In the genomic region with DNA sequence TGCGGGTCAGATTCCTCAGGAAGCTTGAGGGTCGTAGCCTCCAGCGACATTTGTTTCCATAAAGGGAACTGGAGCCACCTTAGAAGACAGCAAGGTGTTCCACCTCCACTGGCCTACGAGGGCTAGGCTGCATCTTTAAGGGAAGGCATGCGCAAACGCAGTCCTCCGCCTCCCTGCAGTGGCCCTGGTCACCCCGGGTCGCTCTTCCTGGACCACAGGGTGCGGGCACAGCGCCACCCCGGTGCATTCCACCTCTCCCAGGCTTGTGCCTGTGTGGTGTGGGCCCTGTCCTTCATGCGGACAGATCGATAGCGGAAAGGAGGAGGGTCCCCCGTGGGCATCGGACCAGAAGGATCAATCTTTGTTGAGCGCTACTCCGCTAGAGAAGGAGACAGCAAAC, we compare ENCODE assay signal across 10 mouse cellular contexts. TPM values are rescaled to one million over a fixed set of nuclear protein-coding genes. Genes with fewer than 3 reads are reported as not detected.
DNase-seq lines count a peak whose midpoint lies in the region; ATAC-seq and TF ChIP-seq lines count a peak whose summit lies in the region.
"Had no signal": no experiment of that assay in that cellular context is flagged by ENCODE, and none has a peak within 500 bp of the region (broad histone marks: within the 10 kb centered on the region; RNA-seq: fewer than 3 reads in every experiment).

No protein-coding gene starts in this region.

- no peak overlapping the region for H3K27ac ChIP-seq in heart, embryonic 13.5 days (replicated peaks)
- H3K27ac ChIP-seq in embryonic facial prominence, embryonic 11.5 days (replicated peaks; ENCODE audit: low read depth, low read length) = no peak overlapping the region
- H3K27ac ChIP-seq in hindbrain, postnatal 0 days = no peak overlapping the region
- H3K27ac ChIP-seq in gastrocnemius, adult 2 months = no peak overlapping the region

- H3K27me3 ChIP-seq in heart, embryonic 13.5 days (replicated peaks) = 0 out of 2 replicates have a peak, but pooled peaks cover 5% of the 10 kb centered on the region
- no peaks in the 10 kb centered on the region for H3K27me3 ChIP-seq in embryonic facial prominence, embryonic 11.5 days (ENCODE audit: control insufficient read depth, insufficient read depth, low read length)
- no peaks in the 10 kb centered on the region for H3K27me3 ChIP-seq in hindbrain, postnatal 0 days (ENCODE audit: insufficient read depth, low read length)

- H3K36me3 ChIP-seq in heart, embryonic 13.5 days = no peaks in the 10 kb centered on the region
- H3K36me3 ChIP-seq in embryonic facial prominence, embryonic 11.5 days (replicated peaks; ENCODE audit: control insufficient read depth, insufficient read depth, low read depth, low read length) = no peaks in the 10 kb centered on the region
- no peaks in the 10 kb centered on the region for H3K36me3 ChIP-seq in hindbrain, postnatal 0 days (ENCODE audit: insufficient read depth, low read length)

- DNase-seq in heart, postnatal 36 days = no peak
- DNase-seq in embryonic facial prominence, embryonic 11.5 days (ENCODE audit: low spot score) = no peak
- DNase-seq in hindbrain, postnatal 0 days (ENCODE audit: low spot score) = no peak
- DNase-seq in neural tube, embryonic 10.5 days (ENCODE audit: extremely low spot score, low spot score) = peak; percentile 19
- DNase-seq in gastrocnemius, adult 2 months = no peak
- no peak for DNase-seq in layer of hippocampus, postnatal 14 days (ENCODE audit: low spot score in 2 of 2)
- no peak for DNase-seq in layer of hippocampus, adult 11-12 months (ENCODE audit: low spot score)
- DNase-seq: right cerebral cortex, adult 18-20 months had no signal

- ATAC-seq in heart, embryonic 13.5 days (ENCODE audit: extremely low read depth, insufficient number of reproducible peaks, low FRiP score, low TSS enrichment) = no peak
- ATAC-seq in embryonic facial prominence, embryonic 11.5 days (replicated peaks; ENCODE audit: insufficient number of reproducible peaks, low FRiP score, low TSS enrichment, low read depth) = 0 out of 2 replicates have a peak, but pooled peaks have one; percentile 56
- ATAC-seq in hindbrain, postnatal 0 days = 0 out of 2 replicates have a peak, but pooled peaks have one; percentile 38

- peak overlapping the region; percentile 45 for H3K4me3 ChIP-seq in heart, embryonic 13.5 days
- peak overlapping the region; percentile 23; the same call in 1 of the 2 replicates for H3K4me3 ChIP-seq in embryonic facial prominence, embryonic 11.5 days (ENCODE audit: low read depth, low read length)
- peak overlapping the region; percentile 26 for H3K4me3 ChIP-seq in hindbrain, postnatal 0 days (ENCODE audit: low read length)
- no peak overlapping the region for H3K4me3 ChIP-seq in gastrocnemius, adult 2 months

- no peaks in the 10 kb centered on the region for H3K9me3 ChIP-seq in heart, embryonic 13.5 days
- no peaks in the 10 kb centered on the region for H3K9me3 ChIP-seq in embryonic facial prominence, embryonic 11.5 days (replicated peaks; ENCODE audit: control insufficient read depth, low read length)
- no peaks in the 10 kb centered on the region for H3K9me3 ChIP-seq in hindbrain, postnatal 0 days (ENCODE audit: low read length)

- H3K4me2 ChIP-seq in heart, embryonic 13.5 days = peak overlapping the region; percentile 66
- peak overlapping the region; percentile 29; the same call in 1 of the 2 replicates for H3K4me2 ChIP-seq in embryonic facial prominence, embryonic 11.5 days (ENCODE audit: low read depth, low read length)
- H3K4me2 ChIP-seq in hindbrain, postnatal 0 days (ENCODE audit: low read depth, low read length) = peak overlapping the region; percentile 49

- H3K4me1 ChIP-seq in heart, embryonic 13.5 days = no peaks in the 10 kb centered on the region
- no peaks in the 10 kb centered on the region for H3K4me1 ChIP-seq in embryonic facial prominence, embryonic 11.5 days (ENCODE audit: control insufficient read depth, insufficient read depth, low read length)
- no peaks in the 10 kb centered on the region for H3K4me1 ChIP-seq in hindbrain, postnatal 0 days (ENCODE audit: insufficient read depth, low read length)

- no peak for TF ChIP-seq CTCF in hindbrain, postnatal 0 days (IDR thresholded peaks at IDR 0.05; ENCODE audit: low read depth)
- TF ChIP-seq CTCF in gastrocnemius, adult 2 months (IDR thresholded peaks at IDR 0.05) = no peak

- intact Hi-C loops in heart, postnatal 36 days (cut with DNase I) = no loop called here
- intact Hi-C loops in gastrocnemius, adult 2 months (cut with DNase I) = no loop called here

- H3K9ac ChIP-seq in heart, embryonic 13.5 days = peak overlapping the region; percentile 56
- 0 out of 2 replicates have a peak overlapping the region, but pooled peaks have one; percentile 25 for H3K9ac ChIP-seq in embryonic facial prominence, embryonic 11.5 days (replicated peaks; ENCODE audit: low read length)
- no peak overlapping the region for H3K9ac ChIP-seq in hindbrain, postnatal 0 days (replicated peaks; ENCODE audit: low read length)

- 44% methylated on average over 19 of the region's 19 CpGs for WGBS in heart, embryonic 13.5 days
- WGBS in embryonic facial prominence, embryonic 11.5 days = 44% methylated on average over 19 of the region's 19 CpGs
- 60% methylated on average over 19 of the region's 19 CpGs for WGBS in hindbrain, postnatal 0 days

RNA-seq across cellular contexts. Expression of gene Pitx2, which starts 56.6 kb away (rescaled TPM):
- polyA plus RNA-seq in heart, embryonic 13.5 days (2015; fragmentation: Nextera tagmentation; extraction: Ambion mirVana) = 29.2 and 30.1 TPM in 2 replicates
- total RNA-seq in heart, postnatal 36 days (2021) = 1 to 10 TPM in 1 of 2 experiments, under 1 TPM in 1; 0.43 to 1.1 TPM
- polyA plus RNA-seq in embryonic facial prominence, embryonic 11.5 days (2014; fragmentation: Nextera tagmentation; extraction: Ambion mirVana) = 35.6 and 41.4 TPM in 2 replicates
- 0.61 and 2.4 TPM in 2 replicates for total RNA-seq in hindbrain, postnatal 0 days (2014; rRNA removed)
- polyA plus RNA-seq in hindbrain, postnatal 0 days (2015; fragmentation: Nextera tagmentation; extraction: Ambion mirVana) = 1.0 TPM in 2 replicates
- total RNA-seq in gastrocnemius, adult 2 months (2021) = 1 to 10 TPM; 4.2 to 9.2 TPM
- total RNA-seq in layer of hippocampus, postnatal 14 days (2021) = under 1 TPM in 1 of 2 experiments, not detected in 1; 0.45 TPM
- total RNA-seq: layer of hippocampus, postnatal 10 days had no signal
